Mouse (Mus musculus) lung, embryonic 16.5 days (tissue): Measurements from ENCODE around the gene Paqr4. TPM values are rescaled to one million over a fixed set of nuclear protein-coding genes. Genes with fewer than 3 reads are reported as not detected.

Experiments used
- ATAC-seq: fragments of 200-750 bp; cut with Nextera tagmentation; 2 replicates; pipeline ENCODE4 v1.8.0; 2017; ENCODE audit warnings: low read depth, mild to moderate bottlenecking, moderate library complexity
- H3K27ac ChIP-seq: fragments of 300-500 bp; sonication (generic); 2 replicates; pipeline ENCODE4 v1.5.1; 2014; ENCODE audit warnings: mild to moderate bottlenecking, control low read depth, low read length
- H3K27me3 ChIP-seq: fragments of 300-500 bp; sonication (generic); 2 replicates; pipeline ENCODE4 v1.6.1; 2014; ENCODE audit warnings: low read depth, low read length, mixed read lengths; ENCODE audit not compliant: control insufficient read depth, insufficient read depth
- H3K36me3 ChIP-seq: fragments of 300-500 bp; sonication (generic); 2 replicates; pipeline ENCODE4 v1.6.1; 2014; ENCODE audit warnings: low read length; ENCODE audit not compliant: control insufficient read depth, insufficient read depth
- H3K4me1 ChIP-seq: fragments of 300-500 bp; sonication (generic); replicated peaks from 2 replicates; pipeline ENCODE4 v1.6.1; 2014; ENCODE audit warnings: low read length, mixed read lengths; ENCODE audit not compliant: control insufficient read depth, insufficient read depth
- H3K4me2 ChIP-seq: fragments of 300-500 bp; sonication (generic); 2 replicates; pipeline ENCODE4 v1.6.1; 2014; ENCODE audit warnings: low read depth, low read length, control low read depth
- H3K4me3 ChIP-seq: fragments of 300-500 bp; sonication (generic); 2 replicates; pipeline ENCODE4 v1.5.1; 2014; ENCODE audit warnings: mild to moderate bottlenecking, low read length, control low read depth
- H3K9ac ChIP-seq: fragments of 300-500 bp; sonication (generic); 2 replicates; pipeline ENCODE4 v1.6.1; 2014; ENCODE audit warnings: low read length, control low read depth
- H3K9me3 ChIP-seq: fragments of 300-500 bp; sonication (generic); 2 replicates; pipeline ENCODE4 v1.6.1; 2016; ENCODE audit warnings: low read length; ENCODE audit not compliant: control insufficient read depth
- WGBS: fragments of 180-500 bp; shearing (Covaris S2); extraction: QIAGEN DNeasy Blood & Tissue Kit; methylation state at CpG from one replicate; pipeline ENCODE4 v1.1.7; 2014; 5-methylcytosine and 5-hydroxymethylcytosine counted together
- polyA plus RNA-seq: library from polyadenylated mRNA; unstranded; fragments of >200 nt; fragmentation: Nextera tagmentation; extraction: Ambion mirVana; gene quantifications from 2 replicates; pipeline ENCODE4 v1.2.1, GENCODE M21; 2015

Gene Paqr4
- polyA plus RNA-seq, 1 experiment from 2014 or later, result 52.7 TPM

GRCm38 (mm10) chr17:23745301-23746251 is 4.9 kb upstream of the Paqr4 start, which contains the start of gene Kremen2:
Gene Kremen2, minus strand, starts transcription at chr17:23745833.
- no peak for ATAC-seq
- H3K4me3 ChIP-seq, result peak within 1 kb of the TSS; percentile 34
- H3K4me1 ChIP-seq, result peaks cover 25% of the 10 kb centered on the region
- H3K9me3 ChIP-seq, result no peaks in the 10 kb centered on the region
- H3K9ac ChIP-seq, result peak within 1 kb of the TSS; percentile 47
- under 1% methylated on average over 41 of the region's 45 CpGs for WGBS
- peaks cover 76% of the 10 kb centered on the region for H3K27me3 ChIP-seq
- H3K36me3 ChIP-seq, result no peaks in the 10 kb centered on the region
- H3K4me2 ChIP-seq, result peak within 1 kb of the TSS; percentile 49
- H3K27ac ChIP-seq, result no peak within 1 kb of the TSS

GRCm38 (mm10) chr17:23744651-23745050 is 4.0 kb upstream of the Paqr4 start:
- Histone ChIP-seq H3K4me1 (peaks cover 28% of the 10 kb centered on the region), H3K4me3 (no peak overlapping the region), H3K9me3 (no peaks in the 10 kb centered on the region), H3K9ac (no peak overlapping the region), H3K27ac (no peak overlapping the region), H3K4me2 (no peak overlapping the region; the same call in 1 of the 2 replicates), H3K36me3 (no peaks in the 10 kb centered on the region), H3K27me3 (peaks cover 76% of the 10 kb centered on the region)
- WGBS, result 6% methylated on average over 14 of the region's 14 CpGs
- ATAC-seq, result no peak

- no peak overlapping the region for H3K4me3 ChIP-seq
- H3K4me1 ChIP-seq, result peaks cover 27% of the 10 kb centered on the region
- H3K36me3 ChIP-seq, result no peaks in the 10 kb centered on the region
- H3K27me3 ChIP-seq, result peaks cover 76% of the 10 kb centered on the region
- ATAC-seq, result no peak
- no peaks in the 10 kb centered on the region for H3K9me3 ChIP-seq
- no peak overlapping the region for H3K9ac ChIP-seq
- WGBS, result 21% methylated on average over 8 of the region's 8 CpGs
- no peak overlapping the region for H3K27ac ChIP-seq
- no peak overlapping the region for H3K4me2 ChIP-seq
Measured at GRCm38 (mm10) chr17:23744076-23744475, 3.4 kb upstream of the Paqr4 start.

- 60% methylated on average over 12 of the region's 12 CpGs for WGBS
- Histone ChIP-seq H3K27me3 (peaks cover 73% of the 10 kb centered on the region), H3K36me3 (no peaks in the 10 kb centered on the region), H3K4me1 (peaks cover 39% of the 10 kb centered on the region), H3K4me2 (peak overlapping the region; percentile 32; the same call in 1 of the 2 replicates), H3K9me3 (no peaks in the 10 kb centered on the region), H3K27ac (no peak overlapping the region), H3K4me3 (peak overlapping the region; percentile 27; the same call in 1 of the 2 replicates), H3K9ac (no peak overlapping the region)
- ATAC-seq, result no peak
Measured at GRCm38 (mm10) chr17:23742941-23743340, 2.3 kb upstream of the Paqr4 start.

- H3K9me3 ChIP-seq, result no peaks in the 10 kb centered on the region
- WGBS, result 6% methylated on average over 44 of the region's 44 CpGs
- no peak for ATAC-seq
- peak overlapping the region; percentile 27 for H3K4me3 ChIP-seq
- no peak overlapping the region for H3K9ac ChIP-seq
- H3K36me3 ChIP-seq, result peaks cover 2% of the 10 kb centered on the region
- peaks cover 43% of the 10 kb centered on the region for H3K4me1 ChIP-seq
- H3K4me2 ChIP-seq, result peak overlapping the region; percentile 32
- no peak overlapping the region for H3K27ac ChIP-seq
- H3K27me3 ChIP-seq, result peaks cover 66% of the 10 kb centered on the region
Measured at GRCm38 (mm10) chr17:23742210-23742793, 1.6 kb upstream of the Paqr4 start.

GRCm38 (mm10) chr17:23741359-23742209 is 917 bp upstream of the Paqr4 start:
- Histone ChIP-seq H3K9me3 (no peaks in the 10 kb centered on the region), H3K27me3 (peaks cover 60% of the 10 kb centered on the region), H3K4me1 (peaks cover 43% of the 10 kb centered on the region), H3K27ac (no peak overlapping the region), H3K4me2 (no peak overlapping the region), H3K9ac (no peak overlapping the region), H3K4me3 (no peak overlapping the region), H3K36me3 (peaks cover 9% of the 10 kb centered on the region)
- WGBS, result 46% methylated on average over 38 of the region's 38 CpGs
- no peak for ATAC-seq

GRCm38 (mm10) chr17:23740136-23740584 is 507 bp downstream of the Paqr4 start:
- peaks cover 46% of the 10 kb centered on the region for H3K27me3 ChIP-seq
- peaks cover 15% of the 10 kb centered on the region for H3K36me3 ChIP-seq
- H3K4me2 ChIP-seq, result peak overlapping the region; percentile 96
- peak overlapping the region; percentile 88 for H3K27ac ChIP-seq
- peak; percentile 91 for ATAC-seq
- H3K4me3 ChIP-seq, result peak overlapping the region; percentile 84
- under 1% methylated on average over 45 of the region's 46 CpGs for WGBS
- no peaks in the 10 kb centered on the region for H3K9me3 ChIP-seq
- peak overlapping the region; percentile 85 for H3K9ac ChIP-seq
- peaks cover 35% of the 10 kb centered on the region for H3K4me1 ChIP-seq

GRCm38 (mm10) chr17:23739202-23740135 is 1.2 kb downstream of the Paqr4 start:
- peak overlapping the region; percentile 96 for H3K4me2 ChIP-seq
- H3K4me3 ChIP-seq, result peak overlapping the region; percentile 84
- peaks cover 15% of the 10 kb centered on the region for H3K36me3 ChIP-seq
- under 1% methylated on average over 46 of the region's 48 CpGs for WGBS
- H3K27ac ChIP-seq, result peak overlapping the region; percentile 88
- peak; percentile 51 for ATAC-seq
- peak overlapping the region; percentile 85 for H3K9ac ChIP-seq
- H3K4me1 ChIP-seq, result peaks cover 33% of the 10 kb centered on the region
- H3K9me3 ChIP-seq, result no peaks in the 10 kb centered on the region
- H3K27me3 ChIP-seq, result peaks cover 39% of the 10 kb centered on the region
